Mouse (Mus musculus) G1E (cell line): ENCODE results near the gene Tmem223. TPM values are rescaled to one million over a fixed set of nuclear protein-coding genes. Genes with fewer than 3 reads are reported as not detected.
A peak's percentile ranks its signal among the peaks of the same experiment; 100 is the strongest.

Source experiments
- ATAC-seq: 2 replicates; pipeline ENCODE4 v1.8.0; 2016; ENCODE audit warnings: mild to moderate bottlenecking; ENCODE audit not compliant: insufficient number of reproducible peaks, poor library complexity, low FRiP score, severe bottlenecking; ENCODE audit errors: extremely low read depth
- DNase-seq: peaks from one replicate; pipeline ENCODE4 v3.0.0; 2012; ENCODE audit warnings: low spot score
- H3K27me3 ChIP-seq: 2 replicates; pipeline ENCODE4 v1.6.1; 2012; ENCODE audit warnings: mild to moderate bottlenecking, low read length, inconsistent platforms; ENCODE audit not compliant: insufficient read depth
- H3K36me3 ChIP-seq: replicated peaks from 2 replicates; pipeline ENCODE3; 2012; ENCODE audit warnings: mild to moderate bottlenecking, inconsistent platforms
- H3K4me1 ChIP-seq: 2 replicates; pipeline ENCODE4 v1.6.1; 2012; ENCODE audit warnings: low read depth, low read length, inconsistent platforms, mixed read lengths; ENCODE audit not compliant: insufficient read depth
- H3K4me3 ChIP-seq: 2 replicates; pipeline ENCODE4 v1.5.1; 2012; ENCODE audit warnings: low read depth, mild to moderate bottlenecking, inconsistent platforms, low read length, moderate library complexity, mixed read lengths
- H3K9me3 ChIP-seq: replicated peaks from 2 replicates; pipeline ENCODE4 v1.6.1; 2012; ENCODE audit warnings: inconsistent platforms
- CTCF ChIP-seq: IDR thresholded peaks from 2 replicates; pipeline ENCODE4 v1.5.1; 2012; ENCODE audit warnings: low read depth, low read length, inconsistent platforms, mixed read lengths
- GATA1 ChIP-seq: IDR thresholded peaks from 2 replicates; pipeline ENCODE4 v1.6.1; 2012; ENCODE audit warnings: borderline replicate concordance, low read length, inconsistent platforms, mixed read lengths
- GATA2 ChIP-seq: IDR thresholded peaks from 2 replicates; pipeline ENCODE4 v1.6.1; 2012; ENCODE audit warnings: low read depth, low read length, inconsistent platforms, borderline replicate concordance
- POLR2AphosphoS5 ChIP-seq: IDR thresholded peaks from 2 replicates; pipeline ENCODE4 v1.6.1; 2012; ENCODE audit warnings: low read depth, low read length, inconsistent platforms; ENCODE audit not compliant: insufficient replicate concordance
- TAL1 ChIP-seq: conservative IDR thresholded peaks from 2 replicates; pipeline ENCODE4 v1.6.1; 2012; ENCODE audit warnings: low read depth, low read length, inconsistent platforms, mixed read lengths
- polyA plus RNA-seq: library from polyadenylated mRNA; stranded (reverse); fragments of >175 nt; gene quantifications from 2 replicates; pipeline ENCODE4 v1.2.3, GENCODE M21; 2012
- total RNA-seq, 2 experiments: library from RNA; stranded (forward) in 1 of 2; stranded (reverse) in 1 of 2; fragments of 200-1000 nt in 1 of 2; fragments of >200 nt in 1 of 2; fragmentation: Nextera tagmentation in 1 of 2; gene quantifications; 2 replicates each; pipeline ENCODE4 v1.2.3; 2014 to 2017

Tmem223 gene
- total RNA-seq (2014; fragmentation: Nextera tagmentation): 8.2 and 16.3 TPM in 2 replicates
- total RNA-seq (2017): 3.2 and 4.0 TPM in 2 replicates
- 6.1 and 8.7 TPM in 2 replicates for polyA plus RNA-seq

GRCm38 (mm10) chr19:8770567-8771270 lies at the start of gene Tmem223:
Tmem223 (plus strand) TSS chr19:8770996.
- Histone ChIP-seq H3K36me3 (peaks cover 81% of the 10 kb centered on the region), H3K4me3 (peak within 1 kb of the TSS; percentile 10; the same call in 1 of the 2 replicates), H3K4me1 (peaks cover 39% of the 10 kb centered on the region), H3K9me3 (peaks cover 2% of the 10 kb centered on the region), H3K27me3 (no peaks in the 10 kb centered on the region)
- no peak for ATAC-seq
- TF ChIP-seq CTCF: no peak
- no peak for TF ChIP-seq GATA1
- TF ChIP-seq POLR2AphosphoS5: no peak
- no peak for TF ChIP-seq GATA2
- no peak for TF ChIP-seq TAL1
- no peak for DNase-seq

GRCm38 (mm10) chr19:8721378-8721777 lies 49.4 kb upstream of the Tmem223 start:
- TF ChIP-seq TAL1 (no peak), GATA2 (no peak), CTCF (no peak), POLR2AphosphoS5 (no peak), GATA1 (no peak)
- DNase-seq (no peak), ATAC-seq (no peak)
- H3K9me3 ChIP-seq: no peaks in the 10 kb centered on the region
- peaks cover 54% of the 10 kb centered on the region for H3K4me1 ChIP-seq
- peaks cover 39% of the 10 kb centered on the region for H3K36me3 ChIP-seq
- peak overlapping the region; percentile 45; the same call in 1 of the 2 replicates for H3K4me3 ChIP-seq
- H3K27me3 ChIP-seq: no peaks in the 10 kb centered on the region

GRCm38 (mm10) chr19:8722021-8722420 lies 48.8 kb upstream of the Tmem223 start:
- Histone ChIP-seq H3K4me3 (peak overlapping the region; percentile 89), H3K27me3 (no peaks in the 10 kb centered on the region), H3K9me3 (no peaks in the 10 kb centered on the region), H3K4me1 (peaks cover 53% of the 10 kb centered on the region), H3K36me3 (peaks cover 44% of the 10 kb centered on the region)
- TF ChIP-seq GATA1: no peak
- TF ChIP-seq CTCF: no peak
- ATAC-seq (no peak), DNase-seq (no peak)

DNA sequence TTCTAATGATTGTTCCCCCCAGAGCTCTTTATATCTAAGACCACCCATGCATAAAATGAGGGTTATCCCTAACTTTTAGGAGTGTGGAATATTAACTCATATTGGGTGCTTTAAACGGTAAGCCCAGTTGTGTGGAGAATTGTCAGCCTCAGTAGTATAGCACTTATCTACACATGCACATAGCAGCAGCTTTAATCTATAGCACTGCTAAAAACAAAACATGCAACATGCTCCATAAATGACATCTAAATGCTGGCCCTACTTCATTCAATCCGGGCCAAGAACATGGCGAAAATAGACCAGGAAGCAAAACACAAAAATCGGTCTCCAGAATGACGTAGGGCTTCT lies 48.3 kb upstream of the Tmem223 start:
- TF ChIP-seq GATA1 (no peak), TAL1 (no peak), CTCF (no peak), POLR2AphosphoS5 (no peak), GATA2 (no peak)
- H3K4me3 ChIP-seq: peak overlapping the region; percentile 89
- ATAC-seq: no peak
- no peaks in the 10 kb centered on the region for H3K9me3 ChIP-seq
- DNase-seq: no peak
- peaks cover 49% of the 10 kb centered on the region for H3K4me1 ChIP-seq
- peaks cover 45% of the 10 kb centered on the region for H3K36me3 ChIP-seq
- H3K27me3 ChIP-seq: no peaks in the 10 kb centered on the region

DNA sequence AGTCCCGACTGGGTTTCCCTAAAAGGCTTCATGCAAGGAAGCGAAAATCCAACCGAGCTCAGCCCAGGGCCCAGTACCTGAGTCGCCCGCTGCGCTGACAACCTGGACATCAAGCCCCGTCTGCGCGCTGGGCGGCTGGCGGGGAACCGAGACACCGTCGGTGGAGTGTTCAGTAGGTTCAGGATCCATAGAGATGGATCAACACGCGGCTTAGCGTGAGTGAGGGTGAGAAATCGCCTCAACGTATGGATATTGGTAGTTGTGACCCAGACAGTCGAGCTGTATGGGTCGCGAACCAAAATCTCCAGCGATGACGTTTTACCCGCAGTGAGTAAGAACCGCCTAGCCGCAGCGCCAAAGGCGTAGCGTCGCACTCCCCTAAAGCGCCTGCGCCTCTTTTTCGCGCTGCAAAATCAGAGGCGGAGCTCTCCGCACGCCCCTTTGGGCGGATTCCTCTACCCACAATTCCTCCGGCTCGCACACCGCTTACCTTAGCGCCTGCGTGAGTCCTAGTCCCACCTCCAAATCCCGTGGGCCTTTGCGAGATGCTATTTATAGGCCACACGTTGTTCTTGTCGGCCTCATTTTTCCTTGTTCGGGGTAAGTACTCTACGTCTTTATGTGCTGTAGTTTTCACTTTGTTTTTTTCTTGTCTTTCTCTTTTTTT lies 47.8 kb upstream of the Tmem223 start, which contains the start of gene Slc3a2:
Slc3a2 (minus strand) TSS at position 463 of the 667 bp plus-strand sequence.
- ATAC-seq (peak; percentile 85), DNase-seq (peak; percentile 75)
- H3K27me3 ChIP-seq: no peaks in the 10 kb centered on the region
- H3K9me3 ChIP-seq: no peaks in the 10 kb centered on the region
- peaks cover 47% of the 10 kb centered on the region for H3K4me1 ChIP-seq
- H3K36me3 ChIP-seq: peaks cover 45% of the 10 kb centered on the region
- H3K4me3 ChIP-seq: peak within 1 kb of the TSS; percentile 89
- TF ChIP-seq GATA2 (no peak), POLR2AphosphoS5 (peak; percentile 96), CTCF (no peak), TAL1 (no peak), GATA1 (no peak)

- peaks cover 41% of the 10 kb centered on the region for H3K4me1 ChIP-seq
- TF ChIP-seq TAL1 (no peak), POLR2AphosphoS5 (peak; percentile 10; the same call in 1 of the 2 replicates), GATA2 (no peak), GATA1 (no peak)
- ATAC-seq (no peak), DNase-seq (no peak)
- no peaks in the 10 kb centered on the region for H3K27me3 ChIP-seq
- peak overlapping the region; percentile 89 for H3K4me3 ChIP-seq
- H3K9me3 ChIP-seq: no peaks in the 10 kb centered on the region
- peaks cover 45% of the 10 kb centered on the region for H3K36me3 ChIP-seq
Measured at GRCm38 (mm10) chr19:8723574-8724346, 47.0 kb upstream of the Tmem223 start.
